Mouse (Mus musculus): Measurements from ENCODE around the gene Sarnp. TPM values are rescaled to one million over a fixed set of nuclear protein-coding genes. Genes with fewer than 3 reads are reported as not detected.

The Sarnp gene
- polyA plus RNA-seq, 1 experiment from 2014 or later, result 185 TPM

- H3K4me2 ChIP-seq, result peak overlapping the region; percentile 75
- peaks cover 8% of the 10 kb centered on the region; the same call in 1 of the 2 replicates for H3K27me3 ChIP-seq
- H3K27ac ChIP-seq (replicated peaks), result no peak overlapping the region
- WGBS, result 93% methylated on average over 6 of the region's 6 CpGs
- ATAC-seq (ENCODE audit: low read depth), result no peak
- peak overlapping the region; percentile 75 for H3K4me3 ChIP-seq
- peaks cover 32% of the 10 kb centered on the region for H3K4me1 ChIP-seq (replicated peaks)
- peaks cover 5% of the 10 kb centered on the region for H3K36me3 ChIP-seq
- H3K9ac ChIP-seq, result no peak overlapping the region
- H3K9me3 ChIP-seq, result no peaks in the 10 kb centered on the region
These were observed 94.3 kb downstream of the Sarnp start for GRCm38 (mm10) chr10:128911430-128911829.

GRCm38 (mm10) chr10:128912268-128912667, 95.1 kb downstream of the Sarnp start:
- H3K36me3 ChIP-seq, result peaks cover 10% of the 10 kb centered on the region
- no peak overlapping the region for H3K4me2 ChIP-seq
- H3K9me3 ChIP-seq, result no peaks in the 10 kb centered on the region
- WGBS, result 82% methylated on average over 4 of the region's 4 CpGs
- H3K27me3 ChIP-seq, result peaks cover 8% of the 10 kb centered on the region; the same call in 1 of the 2 replicates
- H3K4me1 ChIP-seq (replicated peaks), result peaks cover 32% of the 10 kb centered on the region
- no peak overlapping the region for H3K4me3 ChIP-seq
- no peak for ATAC-seq (ENCODE audit: low read depth)
- no peak overlapping the region for H3K27ac ChIP-seq (replicated peaks)
- H3K9ac ChIP-seq, result no peak overlapping the region

GRCm38 (mm10) chr10:128912791-128913190, 95.7 kb downstream of the Sarnp start:
- Histone ChIP-seq H3K4me2 (no peak overlapping the region), H3K4me1 (replicated peaks) (peaks cover 32% of the 10 kb centered on the region), H3K9me3 (no peaks in the 10 kb centered on the region), H3K9ac (no peak overlapping the region), H3K27me3 (peaks cover 4% of the 10 kb centered on the region; the same call in 1 of the 2 replicates), H3K27ac (replicated peaks) (0 out of 2 replicates have a peak overlapping the region, but pooled peaks have one; percentile 49), H3K4me3 (no peak overlapping the region), H3K36me3 (peaks cover 16% of the 10 kb centered on the region)
- no peak for ATAC-seq (ENCODE audit: low read depth)
- WGBS, result 74% methylated on average over 4 of the region's 4 CpGs

- H3K4me1 ChIP-seq (replicated peaks), result peaks cover 34% of the 10 kb centered on the region
- H3K9me3 ChIP-seq, result no peaks in the 10 kb centered on the region
- WGBS, result 9% methylated on average over 5 of the region's 5 CpGs
- no peak overlapping the region for H3K9ac ChIP-seq
- ATAC-seq (ENCODE audit: low read depth), result peak; percentile 17; the same call in 1 of the 2 replicates
- H3K4me2 ChIP-seq, result no peak overlapping the region
- peaks cover 20% of the 10 kb centered on the region for H3K36me3 ChIP-seq
- H3K27ac ChIP-seq (replicated peaks), result 0 out of 2 replicates have a peak overlapping the region, but pooled peaks have one; percentile 49
- no peak overlapping the region for H3K4me3 ChIP-seq
- H3K27me3 ChIP-seq, result peaks cover 2% of the 10 kb centered on the region; the same call in 1 of the 2 replicates
These were observed 96.1 kb downstream of the Sarnp start for GRCm38 (mm10) chr10:128913219-128913618.

- Histone ChIP-seq H3K27me3 (no peaks in the 10 kb centered on the region), H3K4me2 (no peak overlapping the region), H3K9me3 (no peaks in the 10 kb centered on the region), H3K27ac (replicated peaks) (no peak overlapping the region), H3K36me3 (peaks cover 22% of the 10 kb centered on the region), H3K4me3 (no peak overlapping the region), H3K4me1 (replicated peaks) (peaks cover 39% of the 10 kb centered on the region), H3K9ac (peak overlapping the region; percentile 12; the same call in 1 of the 2 replicates)
- ATAC-seq (ENCODE audit: low read depth), result no peak
- WGBS, result 75% methylated on average over 12 of the region's 12 CpGs
These were observed 96.6 kb downstream of the Sarnp start for GRCm38 (mm10) chr10:128913696-128914095.

- peaks cover 25% of the 10 kb centered on the region for H3K36me3 ChIP-seq
- H3K27me3 ChIP-seq, result no peaks in the 10 kb centered on the region
- peaks cover 48% of the 10 kb centered on the region for H3K4me1 ChIP-seq (replicated peaks)
- no peaks in the 10 kb centered on the region for H3K9me3 ChIP-seq
- H3K4me3 ChIP-seq, result no peak overlapping the region
- no peak overlapping the region for H3K27ac ChIP-seq (replicated peaks)
- no peak for ATAC-seq (ENCODE audit: low read depth)
- WGBS, result 93% methylated on average over 2 of the region's 2 CpGs
- H3K4me2 ChIP-seq, result no peak overlapping the region
- H3K9ac ChIP-seq, result no peak overlapping the region
These were observed 98.4 kb downstream of the Sarnp start for GRCm38 (mm10) chr10:128915550-128915949.

GRCm38 (mm10) chr10:128916665-128917064, 99.5 kb downstream of the Sarnp start:
- Histone ChIP-seq H3K4me1 (replicated peaks) (peaks cover 48% of the 10 kb centered on the region), H3K4me2 (no peak overlapping the region), H3K27ac (replicated peaks) (no peak overlapping the region), H3K27me3 (no peaks in the 10 kb centered on the region), H3K9ac (no peak overlapping the region), H3K4me3 (no peak overlapping the region), H3K9me3 (no peaks in the 10 kb centered on the region), H3K36me3 (peaks cover 25% of the 10 kb centered on the region)
- no peak for ATAC-seq (ENCODE audit: low read depth)
- 97% methylated on average over 3 of the region's 3 CpGs for WGBS

GRCm38 (mm10) chr10:128917400-128917799, 100.3 kb downstream of the Sarnp start:
- no peaks in the 10 kb centered on the region for H3K27me3 ChIP-seq
- no peak overlapping the region for H3K4me2 ChIP-seq
- H3K27ac ChIP-seq (replicated peaks), result no peak overlapping the region
- no peak for ATAC-seq (ENCODE audit: low read depth)
- H3K36me3 ChIP-seq, result peaks cover 25% of the 10 kb centered on the region
- H3K4me3 ChIP-seq, result no peak overlapping the region
- no peaks in the 10 kb centered on the region for H3K9me3 ChIP-seq
- WGBS, result 90% methylated on average over 6 of the region's 6 CpGs
- peaks cover 55% of the 10 kb centered on the region for H3K4me1 ChIP-seq (replicated peaks)
- no peak overlapping the region for H3K9ac ChIP-seq

GRCm38 (mm10) chr10:128918246-128918645, 101.1 kb downstream of the Sarnp start:
- Histone ChIP-seq H3K4me2 (no peak overlapping the region), H3K4me3 (no peak overlapping the region), H3K4me1 (replicated peaks) (peaks cover 55% of the 10 kb centered on the region), H3K27me3 (no peaks in the 10 kb centered on the region), H3K9me3 (no peaks in the 10 kb centered on the region), H3K9ac (no peak overlapping the region), H3K36me3 (peaks cover 25% of the 10 kb centered on the region), H3K27ac (replicated peaks) (peak overlapping the region; percentile 65; the same call in 1 of the 2 replicates)
- 76% methylated on average over 7 of the region's 7 CpGs for WGBS
- ATAC-seq (ENCODE audit: low read depth), result no peak

- Histone ChIP-seq H3K9me3 (no peaks in the 10 kb centered on the region), H3K4me2 (no peak overlapping the region), H3K27me3 (no peaks in the 10 kb centered on the region), H3K4me1 (replicated peaks) (peaks cover 56% of the 10 kb centered on the region), H3K27ac (replicated peaks) (peak overlapping the region; percentile 65), H3K4me3 (no peak overlapping the region), H3K9ac (no peak overlapping the region; the same call in 1 of the 2 replicates), H3K36me3 (peaks cover 25% of the 10 kb centered on the region)
- WGBS, result 22% methylated on average over 6 of the region's 6 CpGs
- no peak for ATAC-seq (ENCODE audit: low read depth)
These were observed 102.1 kb downstream of the Sarnp start for GRCm38 (mm10) chr10:128919203-128919631.

GRCm38 (mm10) chr10:128919966-128920365, 102.8 kb downstream of the Sarnp start:
- Histone ChIP-seq H3K4me2 (no peak overlapping the region), H3K4me3 (no peak overlapping the region), H3K9me3 (no peaks in the 10 kb centered on the region), H3K4me1 (replicated peaks) (peaks cover 57% of the 10 kb centered on the region), H3K9ac (peak overlapping the region; percentile 46; the same call in 1 of the 2 replicates), H3K36me3 (peaks cover 25% of the 10 kb centered on the region), H3K27ac (replicated peaks) (peak overlapping the region; percentile 65), H3K27me3 (no peaks in the 10 kb centered on the region)
- WGBS, result 86% methylated on average over 7 of the region's 7 CpGs
- no peak for ATAC-seq (ENCODE audit: low read depth)

- peaks cover 25% of the 10 kb centered on the region for H3K36me3 ChIP-seq
- 87% methylated on average over 3 of the region's 3 CpGs for WGBS
- no peak overlapping the region for H3K27ac ChIP-seq (replicated peaks)
- no peaks in the 10 kb centered on the region for H3K27me3 ChIP-seq
- H3K9ac ChIP-seq, result no peak overlapping the region
- no peak overlapping the region for H3K4me3 ChIP-seq
- H3K4me2 ChIP-seq, result no peak overlapping the region
- H3K9me3 ChIP-seq, result no peaks in the 10 kb centered on the region
- peaks cover 57% of the 10 kb centered on the region for H3K4me1 ChIP-seq (replicated peaks)
- no peak for ATAC-seq (ENCODE audit: low read depth)
These were observed 103.6 kb downstream of the Sarnp start for GRCm38 (mm10) chr10:128920736-128921161.

GRCm38 (mm10) chr10:128921251-128921650, 104.1 kb downstream of the Sarnp start:
- ATAC-seq (ENCODE audit: low read depth), result no peak
- H3K27ac ChIP-seq (replicated peaks), result no peak overlapping the region
- WGBS, result 77% methylated on average over 1 of the region's 1 CpGs
- peaks cover 22% of the 10 kb centered on the region for H3K36me3 ChIP-seq
- no peak overlapping the region for H3K4me3 ChIP-seq
- H3K27me3 ChIP-seq, result no peaks in the 10 kb centered on the region
- peaks cover 57% of the 10 kb centered on the region for H3K4me1 ChIP-seq (replicated peaks)
- H3K9ac ChIP-seq, result no peak overlapping the region
- no peaks in the 10 kb centered on the region for H3K9me3 ChIP-seq
- H3K4me2 ChIP-seq, result no peak overlapping the region
